Mouse (Mus musculus) lung, adult 2 months (tissue): ENCODE data around the gene Sdr42e1.

Source experiments
- CTCF ChIP-seq: fragments of 200-500 bp; IDR thresholded peaks from 2 replicates; pipeline ENCODE4 v1.5.1; 2011; ENCODE audit warnings: mild to moderate bottlenecking, low read length, control low read depth; ENCODE audit not compliant: insufficient read depth
- POLR2A ChIP-seq: fragments of 200-500 bp; IDR thresholded peaks from 2 replicates; pipeline ENCODE4 v1.6.1; 2011; ENCODE audit warnings: low read depth, mild to moderate bottlenecking, control low read depth, low read length, borderline replicate concordance; ENCODE audit errors: extremely low read depth

- TF ChIP-seq CTCF = no peak
- TF ChIP-seq POLR2A = no peak
Measured at GRCm38 (mm10) chr8:117678650-117679049, 5.2 kb upstream of the Sdr42e1 start.
